Mouse (Mus musculus) neural tube, embryonic 12.5 days (tissue): ENCODE measurements around the gene Gabarap. TPM values are rescaled to one million over a fixed set of nuclear protein-coding genes. Genes with fewer than 3 reads are reported as not detected.

ENCODE experiments used
- ATAC-seq: fragments of 200-750 bp; cut with Nextera tagmentation; 2 replicates; pipeline ENCODE4 v1.8.0; 2017; ENCODE audit warnings: low read depth, mild to moderate bottlenecking, moderate TSS enrichment, moderate library complexity; ENCODE audit not compliant: low FRiP score
- H3K27ac ChIP-seq: fragments of 300-500 bp; sonication (generic); 2 replicates; pipeline ENCODE4 v1.5.1; 2016
- H3K27me3 ChIP-seq: fragments of 300-500 bp; sonication (generic); replicated peaks from 2 replicates; pipeline ENCODE4 v1.6.1; 2016; ENCODE audit warnings: mild to moderate bottlenecking
- H3K36me3 ChIP-seq: fragments of 300-500 bp; sonication (generic); 2 replicates; pipeline ENCODE4 v1.6.1; 2016; ENCODE audit warnings: mild to moderate bottlenecking
- H3K4me1 ChIP-seq: fragments of 300-500 bp; sonication (generic); 2 replicates; pipeline ENCODE4 v1.6.1; 2016
- H3K4me2 ChIP-seq: fragments of 300-500 bp; sonication (generic); replicated peaks from 2 replicates; pipeline ENCODE4 v1.6.1; 2016; ENCODE audit warnings: mild to moderate bottlenecking
- H3K4me3 ChIP-seq: fragments of 300-500 bp; sonication (generic); 2 replicates; pipeline ENCODE4 v1.5.1; 2016
- H3K9ac ChIP-seq: fragments of 300-500 bp; sonication (generic); 2 replicates; pipeline ENCODE4 v1.6.1; 2016; ENCODE audit warnings: mild to moderate bottlenecking
- H3K9me3 ChIP-seq: fragments of 300-500 bp; sonication (generic); 2 replicates; pipeline ENCODE4 v1.6.1; 2016; ENCODE audit warnings: mild to moderate bottlenecking
- WGBS: fragments of 180-500 bp; shearing (Covaris S2); methylation state at CpG from one replicate; pipeline ENCODE4 v1.1.7; 2016; 5-methylcytosine and 5-hydroxymethylcytosine counted together
- microRNA counts: library from miRNA; unstranded; fragments of <30 nt; microRNA quantifications from one replicate; lab custom pipeline; 2017
- microRNA-seq: library from miRNA; unstranded; fragments of <30 nt; microRNA quantifications from one replicate; pipeline ENCODE4, GENCODE M21; 2017
- polyA plus RNA-seq: library from polyadenylated mRNA; unstranded; fragments of >200 nt; fragmentation: Nextera tagmentation; extraction: Ambion mirVana; gene quantifications from 2 replicates; pipeline ENCODE4 v1.2.1, GENCODE M21; 2016

The Gabarap gene
- polyA plus RNA-seq, 1 experiment from 2014 or later = 592 TPM

DNA sequence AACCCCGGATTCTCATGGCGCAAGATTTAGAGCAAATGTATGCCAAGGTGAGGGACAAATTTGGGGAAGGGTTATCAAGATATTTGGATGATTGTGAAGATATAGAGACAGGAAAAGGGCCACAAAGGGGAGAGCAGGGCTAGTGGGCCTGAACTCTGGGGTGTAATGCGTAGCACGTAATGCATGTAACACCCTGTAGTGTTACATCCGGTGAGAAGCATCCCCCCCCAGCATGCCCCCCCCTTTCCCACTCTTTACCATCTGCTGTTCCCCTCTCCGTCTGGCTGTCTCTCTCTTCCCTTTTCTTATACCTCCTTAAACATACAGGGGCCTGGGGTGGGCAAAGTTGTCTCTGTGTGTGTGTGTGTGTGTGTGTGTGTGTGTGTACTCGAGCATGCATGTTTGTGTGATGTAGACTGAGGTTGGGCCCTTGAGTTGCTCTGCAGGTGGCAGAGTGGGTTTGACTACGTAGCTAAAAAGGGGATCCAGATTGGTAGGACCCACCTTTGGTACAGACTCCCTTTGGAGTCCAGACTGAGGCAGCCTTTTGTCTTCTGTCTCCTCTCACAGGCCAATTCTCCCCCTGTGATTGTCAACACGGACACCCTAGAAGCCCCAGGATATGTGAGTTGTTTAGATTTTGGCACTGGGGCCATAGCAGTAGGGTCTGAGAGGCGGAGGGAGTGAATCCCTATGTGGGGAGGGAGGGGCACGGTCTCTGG, 39.0 kb downstream of the Gabarap start:
- no peaks in the 10 kb centered on the region for H3K9me3 ChIP-seq
- peaks cover 28% of the 10 kb centered on the region for H3K36me3 ChIP-seq
- 28% methylated on average over 11 of the region's 11 CpGs for WGBS
- no peaks in the 10 kb centered on the region for H3K27me3 ChIP-seq
- peak overlapping the region; percentile 92 for H3K27ac ChIP-seq
- H3K4me1 ChIP-seq = peaks cover 54% of the 10 kb centered on the region
- H3K9ac ChIP-seq = peak overlapping the region; percentile 56
- peak overlapping the region; percentile 68 for H3K4me2 ChIP-seq
- ATAC-seq = peak; percentile 50
- H3K4me3 ChIP-seq = peak overlapping the region; percentile 29

DNA sequence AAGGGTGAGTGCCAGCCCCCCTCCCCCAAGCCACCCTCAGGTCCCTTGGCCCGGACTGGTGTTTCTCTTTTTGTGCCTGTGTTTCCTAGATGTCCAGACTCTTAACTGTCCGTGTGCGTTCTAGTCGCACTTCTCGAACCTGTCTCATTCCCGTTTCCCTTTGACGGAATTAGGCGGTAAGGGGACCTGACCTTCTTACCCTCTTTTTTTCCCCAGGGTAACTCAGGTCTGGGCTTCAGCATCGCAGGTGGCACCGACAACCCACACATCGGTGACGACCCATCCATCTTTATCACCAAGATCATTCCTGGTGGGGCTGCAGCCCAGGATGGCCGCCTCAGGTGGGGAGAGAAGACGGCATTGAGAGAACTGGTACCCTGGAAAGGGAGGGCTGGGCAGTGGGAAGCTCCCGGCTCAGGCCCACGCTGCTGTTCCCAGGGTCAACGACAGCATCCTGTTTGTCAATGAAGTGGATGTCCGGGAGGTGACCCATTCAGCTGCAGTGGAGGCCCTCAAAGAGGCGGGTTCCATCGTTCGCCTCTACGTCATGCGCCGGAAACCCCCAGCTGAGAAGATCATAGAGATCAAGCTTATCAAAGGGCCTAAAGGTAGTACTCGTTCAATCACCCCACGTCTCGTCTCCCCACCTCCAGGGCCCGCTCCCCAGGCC, 39.8 kb downstream of the Gabarap start:
- 90% methylated on average over 28 of the region's 28 CpGs for WGBS
- peaks cover 28% of the 10 kb centered on the region for H3K36me3 ChIP-seq
- H3K4me3 ChIP-seq = 0 out of 2 replicates have a peak overlapping the region, but pooled peaks have one; percentile 29
- H3K9me3 ChIP-seq = no peaks in the 10 kb centered on the region
- no peaks in the 10 kb centered on the region for H3K27me3 ChIP-seq
- peaks cover 50% of the 10 kb centered on the region for H3K4me1 ChIP-seq
- no peak for ATAC-seq
- peak overlapping the region; percentile 68 for H3K4me2 ChIP-seq
- H3K27ac ChIP-seq = peak overlapping the region; percentile 92
- peak overlapping the region; percentile 56 for H3K9ac ChIP-seq

DNA sequence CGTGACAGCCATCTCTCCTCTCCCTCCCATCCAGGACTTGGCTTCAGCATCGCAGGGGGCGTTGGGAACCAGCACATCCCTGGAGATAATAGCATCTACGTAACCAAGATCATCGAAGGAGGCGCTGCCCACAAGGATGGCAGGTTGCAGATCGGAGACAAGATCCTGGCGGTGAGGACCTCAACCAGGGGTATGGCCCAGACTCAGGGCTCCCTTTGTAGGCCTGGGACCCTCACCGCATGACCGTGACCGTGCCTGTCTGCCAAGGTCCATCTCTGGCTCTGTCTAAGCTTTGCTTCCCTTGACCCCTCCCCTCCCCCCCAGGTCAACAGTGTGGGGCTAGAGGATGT, 40.4 kb downstream of the Gabarap start:
- 95% methylated on average over 11 of the region's 11 CpGs for WGBS
- no peaks in the 10 kb centered on the region for H3K9me3 ChIP-seq
- no peak for ATAC-seq
- no peak overlapping the region for H3K4me3 ChIP-seq
- H3K4me2 ChIP-seq = no peak overlapping the region; the same call in 1 of the 2 replicates
- no peak overlapping the region for H3K9ac ChIP-seq
- H3K36me3 ChIP-seq = peaks cover 28% of the 10 kb centered on the region
- H3K4me1 ChIP-seq = peaks cover 45% of the 10 kb centered on the region
- no peaks in the 10 kb centered on the region for H3K27me3 ChIP-seq
- no peak overlapping the region for H3K27ac ChIP-seq

DNA sequence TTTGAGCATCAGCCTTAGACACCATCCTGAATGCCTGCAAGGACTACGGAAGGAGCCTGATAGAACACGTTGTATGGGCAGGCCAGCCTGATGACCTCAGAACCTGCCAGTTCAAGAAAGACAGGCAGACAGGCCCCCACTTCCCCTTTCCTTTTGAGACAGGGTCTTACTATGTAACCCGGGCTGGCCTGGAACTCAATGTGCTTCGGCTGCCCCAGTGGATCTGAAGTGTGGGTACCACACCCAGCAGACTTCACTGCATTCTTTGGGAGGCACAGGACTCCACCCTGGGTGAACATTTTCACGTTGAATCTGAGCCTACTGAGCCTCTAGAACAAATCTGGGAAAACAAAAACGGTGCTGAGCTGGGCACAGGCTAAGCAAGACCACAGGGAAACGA, 47.2 kb downstream of the Gabarap start:
- Histone ChIP-seq H3K36me3 (peaks cover 60% of the 10 kb centered on the region), H3K9me3 (no peaks in the 10 kb centered on the region), H3K4me1 (no peaks in the 10 kb centered on the region), H3K27me3 (no peaks in the 10 kb centered on the region), H3K9ac (no peak overlapping the region), H3K27ac (no peak overlapping the region), H3K4me2 (no peak overlapping the region), H3K4me3 (no peak overlapping the region)
- ATAC-seq = no peak
- 78% methylated on average over 7 of the region's 7 CpGs for WGBS

DNA sequence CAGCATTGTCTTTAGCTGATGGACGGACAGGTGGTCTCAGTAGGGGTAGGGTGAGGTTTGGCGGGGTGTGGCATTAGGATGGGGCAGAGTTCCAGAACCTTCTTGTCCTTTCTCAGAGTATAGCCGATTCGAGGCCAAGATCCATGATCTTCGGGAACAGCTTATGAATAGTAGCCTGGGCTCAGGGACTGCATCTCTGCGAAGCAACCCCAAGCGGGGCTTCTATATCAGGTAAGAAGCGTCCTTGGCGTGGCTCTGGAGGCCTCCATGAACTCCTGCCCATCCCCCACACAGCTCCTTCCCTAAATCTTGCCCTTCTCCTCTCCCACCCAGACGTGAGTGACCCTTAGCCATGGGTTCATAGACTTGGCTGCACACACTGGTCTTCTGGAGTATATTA, 48.7 kb downstream of the Gabarap start:
- Histone ChIP-seq H3K27ac (no peak overlapping the region), H3K4me3 (no peak overlapping the region), H3K4me2 (no peak overlapping the region), H3K9me3 (no peaks in the 10 kb centered on the region), H3K27me3 (no peaks in the 10 kb centered on the region), H3K36me3 (peaks cover 69% of the 10 kb centered on the region), H3K9ac (no peak overlapping the region), H3K4me1 (no peaks in the 10 kb centered on the region)
- WGBS = 93% methylated on average over 10 of the region's 10 CpGs
- no peak for ATAC-seq

DNA sequence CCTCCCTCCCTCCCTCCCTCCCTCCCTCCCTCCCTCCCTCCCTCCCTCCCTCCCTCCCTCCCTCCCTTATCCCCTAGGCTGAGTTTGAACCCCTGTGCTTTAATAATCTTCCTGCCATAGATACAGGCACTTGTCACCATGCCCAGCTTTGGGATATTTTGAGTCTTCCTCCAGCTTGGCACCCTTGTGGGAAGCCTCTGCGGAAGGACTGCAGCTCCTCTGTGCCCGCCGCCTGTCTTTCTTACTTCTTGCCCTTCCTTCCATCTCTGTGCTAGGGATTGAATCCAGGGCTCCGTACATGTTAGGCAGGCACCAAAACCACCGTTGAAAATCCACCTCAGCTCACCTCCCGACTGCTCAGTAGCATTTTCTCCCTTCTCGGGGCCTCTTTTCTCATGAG, 49.2 kb downstream of the Gabarap start:
- Histone ChIP-seq H3K4me1 (no peaks in the 10 kb centered on the region), H3K36me3 (peaks cover 73% of the 10 kb centered on the region), H3K4me2 (no peak overlapping the region), H3K9me3 (no peaks in the 10 kb centered on the region), H3K4me3 (no peak overlapping the region), H3K27me3 (no peaks in the 10 kb centered on the region), H3K27ac (no peak overlapping the region), H3K9ac (no peak overlapping the region)
- WGBS = 88% methylated on average over 7 of the region's 7 CpGs
- ATAC-seq = no peak

DNA sequence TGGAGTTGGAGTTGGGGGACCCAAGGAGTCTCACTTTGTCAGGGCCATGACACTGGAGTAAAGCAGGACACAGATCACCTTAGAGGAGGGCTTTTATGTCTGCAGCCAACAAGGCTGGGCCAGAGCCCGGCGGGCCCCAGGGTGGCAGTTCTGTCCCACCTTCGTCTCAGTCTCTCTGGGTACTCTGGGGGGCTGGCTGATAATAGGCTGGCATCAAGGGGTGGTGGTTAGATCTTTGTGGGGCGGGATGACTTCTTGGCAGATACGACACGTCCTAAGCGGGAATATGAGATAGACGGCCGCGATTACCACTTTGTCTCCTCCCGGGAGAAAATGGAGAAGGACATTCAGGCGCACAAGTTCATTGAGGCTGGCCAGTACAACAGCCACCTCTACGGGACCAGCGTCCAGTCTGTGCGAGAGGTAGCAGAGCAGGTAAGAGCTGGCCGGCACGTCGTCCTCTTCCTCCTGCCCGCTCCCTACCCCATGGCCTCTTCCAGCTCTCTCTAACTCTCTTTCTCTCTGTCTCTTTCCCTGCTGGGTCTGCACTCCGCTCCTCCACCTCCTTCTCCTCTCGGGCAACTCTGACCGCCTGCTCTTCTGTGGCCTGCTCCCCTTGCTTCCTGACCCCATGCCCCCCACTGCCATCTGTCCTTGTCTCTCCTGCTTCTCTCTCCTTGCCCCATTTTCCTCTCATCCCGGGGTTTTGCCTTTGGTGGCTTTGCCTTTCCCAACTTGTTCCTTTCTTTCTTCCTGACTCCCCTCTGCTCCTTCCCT, 51.6 kb downstream of the Gabarap start:
- no peaks in the 10 kb centered on the region for H3K9me3 ChIP-seq
- no peak overlapping the region for H3K27ac ChIP-seq
- H3K4me1 ChIP-seq = 0 out of 2 replicates have a peak, but pooled peaks cover 6% of the 10 kb centered on the region
- H3K4me3 ChIP-seq = no peak overlapping the region
- H3K4me2 ChIP-seq = no peak overlapping the region
- ATAC-seq = no peak
- 87% methylated on average over 23 of the region's 23 CpGs for WGBS
- H3K9ac ChIP-seq = no peak overlapping the region
- no peaks in the 10 kb centered on the region for H3K27me3 ChIP-seq
- peaks cover 74% of the 10 kb centered on the region for H3K36me3 ChIP-seq

DNA sequence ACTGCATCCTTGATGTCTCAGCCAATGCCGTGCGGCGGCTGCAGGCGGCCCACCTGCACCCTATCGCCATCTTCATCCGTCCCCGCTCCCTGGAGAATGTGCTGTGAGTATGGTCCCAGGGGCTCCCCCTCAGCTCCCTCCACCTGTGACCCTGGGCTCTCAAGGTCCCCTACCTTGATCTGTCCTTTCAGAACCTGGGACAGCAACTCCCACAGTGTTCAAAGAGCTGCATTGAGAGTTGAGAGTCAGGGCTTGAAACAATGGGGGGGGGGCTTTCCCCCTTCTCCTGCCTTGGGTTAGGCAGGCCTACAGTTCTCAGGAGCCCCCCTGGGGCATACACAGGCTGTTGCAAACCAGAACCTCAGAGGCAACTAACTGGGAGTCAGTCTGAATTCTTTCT, 52.7 kb downstream of the Gabarap start:
- ATAC-seq = no peak
- H3K4me2 ChIP-seq = no peak overlapping the region
- H3K27ac ChIP-seq = no peak overlapping the region
- no peaks in the 10 kb centered on the region for H3K9me3 ChIP-seq
- no peak overlapping the region for H3K9ac ChIP-seq
- 0 out of 2 replicates have a peak, but pooled peaks cover 6% of the 10 kb centered on the region for H3K4me1 ChIP-seq
- no peaks in the 10 kb centered on the region for H3K27me3 ChIP-seq
- 82% methylated on average over 7 of the region's 7 CpGs for WGBS
- H3K4me3 ChIP-seq = no peak overlapping the region
- peaks cover 66% of the 10 kb centered on the region for H3K36me3 ChIP-seq

MicroRNAs within 50 kb of the gene (microRNA counts, 519-probe panel; counts per million panel counts)
- microRNA mmu-miR-324-3p (lab: Ali Mortazavi, UCI) = 342 counts per million, percentile 67 among the panel's probes with 10 or more counts
- 342 counts per million, percentile 67 among the panel's probes with 10 or more counts for microRNA mmu-miR-324-5p (lab: Ali Mortazavi, UCI)

Small RNA genes lying within 50 kb of the gene (microRNA-seq; reads per million reads assigned to microRNA genes)
- gene Gm44349 (not detected), gene Mir324 (1,912 reads per million, percentile 84 among the genes with 10 or more reads in this experiment)

Other genes starting within 250 kb of the Gabarap start
- gene Polr2a, start 232.5 kb upstream of the Gabarap start, polyA plus RNA-seq = 28.5 and 31.2 TPM in 2 replicates
- not detected in 2 replicates for gene Slc35g3, start 229.2 kb upstream of the Gabarap start, polyA plus RNA-seq
- gene Zbtb4, start 225.2 kb upstream of the Gabarap start, polyA plus RNA-seq = 2.3 and 2.4 TPM in 2 replicates
- 5.3 and 5.8 TPM in 2 replicates for gene Chrnb1, start 195.2 kb upstream of the Gabarap start, polyA plus RNA-seq
- 4.1 and 5.6 TPM in 2 replicates for gene Fgf11, start 189.3 kb upstream of the Gabarap start, polyA plus RNA-seq
- 1.1 and 1.7 TPM in 2 replicates for gene Tmem102, start 185.5 kb upstream of the Gabarap start, polyA plus RNA-seq
- not detected in 2 replicates for gene Gm39566, start 175.8 kb upstream of the Gabarap start, polyA plus RNA-seq
- not detected in 2 replicates for gene Spem2, start 172.7 kb upstream of the Gabarap start, polyA plus RNA-seq
- gene Spem1, start 169.0 kb upstream of the Gabarap start, polyA plus RNA-seq = 0.52 TPM in 1 of 2 replicates, not detected in the other
- 14.1 and 16.6 TPM in 2 replicates for gene Nlgn2, start 153.4 kb upstream of the Gabarap start, polyA plus RNA-seq
- 325 and 328 TPM in 2 replicates for gene Tmem256, start 152.6 kb upstream of the Gabarap start, polyA plus RNA-seq
- 64.4 and 69.9 TPM in 2 replicates for gene Plscr3, start 144.8 kb upstream of the Gabarap start, polyA plus RNA-seq
- gene Tnk1, start 132.4 kb upstream of the Gabarap start, polyA plus RNA-seq = 0.22 and 0.30 TPM in 2 replicates
- gene Tmem95, start 113.1 kb upstream of the Gabarap start, polyA plus RNA-seq = not detected in 2 replicates
- 3.1 TPM in 2 replicates for gene Kctd11, start 109.7 kb upstream of the Gabarap start, polyA plus RNA-seq
- gene Acap1, start 95.6 kb upstream of the Gabarap start, polyA plus RNA-seq = 0.54 and 0.90 TPM in 2 replicates
- gene 2810408A11Rik, start 90.2 kb upstream of the Gabarap start, polyA plus RNA-seq = 17.7 and 18.1 TPM in 2 replicates
- gene Neurl4, start 90.1 kb upstream of the Gabarap start, polyA plus RNA-seq = 19.8 and 20.4 TPM in 2 replicates
- 82.4 and 92.0 TPM in 2 replicates for gene Gps2, start 77.3 kb upstream of the Gabarap start, polyA plus RNA-seq
- 1,451 and 1,549 TPM in 2 replicates for gene Eif5a, start 69.2 kb upstream of the Gabarap start, polyA plus RNA-seq
- gene Ybx2, start 55.3 kb upstream of the Gabarap start, polyA plus RNA-seq = 5.5 and 6.0 TPM in 2 replicates
- 12.3 and 12.4 TPM in 2 replicates for gene Slc2a4, start 43.0 kb upstream of the Gabarap start, polyA plus RNA-seq
- gene Cldn7, start 26.4 kb upstream of the Gabarap start, polyA plus RNA-seq = 2.1 and 3.2 TPM in 2 replicates
- gene Ctdnep1, start 10.0 kb upstream of the Gabarap start, polyA plus RNA-seq = 23.0 and 24.3 TPM in 2 replicates
- 129 and 131 TPM in 2 replicates for gene Elp5, start 8.6 kb upstream of the Gabarap start, polyA plus RNA-seq
- 89.4 and 92.5 TPM in 2 replicates for gene Phf23, start 4.6 kb downstream of the Gabarap start, polyA plus RNA-seq
- 39.0 and 40.7 TPM in 2 replicates for gene Dvl2, start 9.5 kb downstream of the Gabarap start, polyA plus RNA-seq
- 59.1 and 63.7 TPM in 2 replicates for gene Acadvl, start 24.3 kb downstream of the Gabarap start, polyA plus RNA-seq
- 23.6 and 25.5 TPM in 2 replicates for gene Dlg4, start 25.8 kb downstream of the Gabarap start, polyA plus RNA-seq
- gene Asgr1, start 62.9 kb downstream of the Gabarap start, polyA plus RNA-seq = 0.68 and 1.1 TPM in 2 replicates
- gene Asgr2, start 101.5 kb downstream of the Gabarap start, polyA plus RNA-seq = 0.61 TPM in 1 of 2 replicates, not detected in the other
- 0.48 TPM in 1 of 2 replicates, not detected in the other for gene Mgl2, start 139.2 kb downstream of the Gabarap start, polyA plus RNA-seq
- gene Clec10a, start 165.1 kb downstream of the Gabarap start, polyA plus RNA-seq = 0.37 and 0.39 TPM in 2 replicates
- gene Slc16a11, start 221.6 kb downstream of the Gabarap start, polyA plus RNA-seq = 1.7 and 3.3 TPM in 2 replicates
- gene Slc16a13, start 229.9 kb downstream of the Gabarap start, polyA plus RNA-seq = 13.6 and 16.3 TPM in 2 replicates
- 6.9 TPM in 2 replicates for gene Bcl6b, start 238.7 kb downstream of the Gabarap start, polyA plus RNA-seq
- 169 and 183 TPM in 2 replicates for gene 0610010K14Rik, start 246.8 kb downstream of the Gabarap start, polyA plus RNA-seq
- 14.4 and 15.2 TPM in 2 replicates for gene Gm21988, start 248.7 kb downstream of the Gabarap start, polyA plus RNA-seq
- 231 and 245 TPM in 2 replicates for gene Rnasek, start 248.7 kb downstream of the Gabarap start, polyA plus RNA-seq